Mouse (Mus musculus) left cerebral cortex, adult 9 months (tissue): ENCODE results near the gene Mkks.
"Not testable (repeated sequence)": the region's sequence is repeated elsewhere in the genome, so short reads cannot be mapped to it uniquely, and the experiment has no call there.

Source experiments
- DNase-seq, 2 experiments: peaks; one replicate each; pipeline ENCODE4 v3.0.0; 2022; ENCODE audit warnings: low spot score in 2 of 2

Mkks gene

DNA sequence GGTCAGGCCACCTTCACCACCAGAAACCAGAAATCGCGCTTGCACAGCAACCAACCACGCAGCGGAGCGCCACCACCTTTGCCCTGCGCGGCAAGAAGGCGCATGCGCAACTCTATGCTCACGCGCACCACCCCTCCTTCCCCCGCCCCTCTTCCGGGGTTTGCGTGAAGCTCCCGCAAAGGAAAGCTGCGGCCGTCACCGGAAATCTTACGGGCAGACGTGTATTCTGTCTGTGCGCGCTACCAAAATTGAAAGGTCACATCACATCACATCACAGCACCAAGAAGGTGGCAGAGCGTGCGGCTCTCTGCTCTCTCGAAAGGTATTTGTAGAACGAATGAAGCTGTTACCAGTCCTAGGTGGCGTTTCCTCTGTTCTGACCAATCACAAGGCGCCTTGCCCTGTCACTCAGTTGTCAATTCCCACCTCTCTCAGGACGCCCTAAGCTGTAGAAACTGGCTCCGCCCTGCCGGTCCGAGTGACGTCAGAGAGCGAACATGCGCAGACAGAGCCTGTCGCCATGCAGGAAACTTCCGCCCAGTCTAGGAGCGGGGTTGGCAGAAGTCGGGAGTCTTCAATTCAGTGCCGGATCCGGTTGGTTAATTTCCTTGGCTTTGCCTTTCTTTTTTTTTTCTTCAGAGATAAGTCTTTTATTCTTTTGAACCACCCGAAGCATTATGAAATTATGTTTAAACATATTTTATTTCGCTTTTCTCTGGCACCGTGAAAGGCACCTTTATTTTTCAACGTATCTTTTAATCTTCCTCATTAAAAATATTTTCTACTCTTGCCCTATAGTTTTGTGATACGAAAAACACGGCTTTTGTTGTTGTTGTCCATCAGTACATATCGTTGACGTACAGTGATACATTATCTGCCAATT is at the start of gene Mkks, which contains the start of the genes Slx4ip and AL731706.1:
Gene Mkks (minus strand): TSS at position 322 of the 883 bp plus-strand sequence.
Gene Slx4ip (plus strand): TSS at position 151 of the 883 bp plus-strand sequence.
Gene AL731706.1 (minus strand): TSS at position 322 of the 883 bp plus-strand sequence.
- peak; percentile 99 to 100 for DNase-seq

DNA sequence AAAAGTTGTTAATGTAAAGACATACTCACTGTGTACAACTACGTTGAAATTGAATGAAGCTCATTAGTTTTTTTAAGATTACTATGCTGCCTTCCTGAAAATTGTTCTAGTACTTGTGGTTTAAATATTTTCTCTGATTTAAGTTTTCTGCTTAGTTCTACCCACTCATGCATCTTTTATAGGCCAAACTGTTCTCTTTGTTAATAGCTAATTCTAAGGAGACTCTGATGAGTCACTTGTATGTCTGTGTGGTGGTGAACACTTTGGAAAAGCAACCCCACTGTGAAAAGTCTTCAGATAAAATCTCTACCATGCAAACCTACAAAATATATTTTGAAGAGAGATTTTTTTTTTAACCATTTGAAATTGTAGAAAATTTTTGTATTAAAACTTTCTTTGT is 47.1 kb upstream of the Mkks start:
- no peak for DNase-seq

DNA sequence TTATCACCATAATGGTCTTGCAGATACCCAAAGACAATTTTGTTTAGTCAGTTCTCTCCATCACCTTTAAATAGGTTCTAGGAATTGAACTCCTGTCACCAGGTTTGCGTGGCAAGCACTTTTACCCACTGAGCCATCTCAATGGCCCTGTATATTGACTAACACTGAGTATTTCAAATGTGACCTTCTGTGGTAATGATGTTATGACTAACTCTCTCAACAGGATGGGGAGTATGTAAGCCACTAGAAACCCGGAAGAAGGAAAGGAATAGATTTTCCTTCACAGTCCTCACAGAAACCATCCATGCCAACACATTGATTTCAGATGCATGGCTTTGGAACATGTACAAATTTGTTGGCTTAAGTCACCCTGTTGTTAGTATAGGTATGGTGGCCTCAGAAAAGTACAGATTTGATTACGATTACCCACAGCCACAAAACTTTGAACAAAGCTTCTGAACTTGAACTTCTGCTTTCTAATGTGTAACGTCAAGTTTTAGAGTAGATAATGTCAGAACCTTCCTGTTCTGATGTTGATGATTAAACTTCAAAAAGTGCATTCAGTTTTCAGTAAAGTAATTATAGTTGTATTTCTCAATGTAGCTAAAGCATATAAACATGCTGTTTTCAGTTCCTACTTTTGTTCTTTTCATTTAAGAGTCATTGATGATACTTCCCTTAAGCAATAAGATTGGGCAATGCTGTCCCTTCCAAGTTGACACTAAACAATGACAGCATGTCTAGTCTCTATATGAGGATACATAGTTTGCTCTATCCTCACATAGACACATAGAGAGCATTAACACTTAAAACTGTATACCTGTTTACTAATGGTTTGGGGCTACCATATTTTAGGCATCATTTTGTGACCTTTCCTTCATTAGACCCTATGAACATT is 45.5 kb upstream of the Mkks start:
- no peak for DNase-seq

DNA sequence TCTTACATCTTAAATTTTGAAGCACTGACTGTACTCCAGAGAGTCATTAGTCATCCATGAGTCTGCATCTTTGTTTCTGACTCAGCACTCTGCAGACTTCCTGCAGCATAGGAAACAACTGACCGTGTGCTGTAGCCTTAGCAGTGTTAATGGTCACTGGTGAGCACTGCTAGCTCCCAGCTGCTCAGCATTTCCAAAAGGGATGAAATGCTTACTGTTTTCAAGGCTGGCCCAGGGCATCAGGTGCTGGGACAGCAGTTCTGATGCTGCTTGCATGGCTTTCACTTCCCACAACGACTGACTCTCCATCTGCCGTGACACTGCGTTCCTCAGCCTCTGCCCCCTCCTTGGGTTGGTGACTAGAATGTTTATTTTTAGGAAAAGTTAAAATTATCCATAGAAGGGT is 29.8 kb upstream of the Mkks start:
- DNase-seq: peak in 1 of 2 experiments; percentile 47

DNA sequence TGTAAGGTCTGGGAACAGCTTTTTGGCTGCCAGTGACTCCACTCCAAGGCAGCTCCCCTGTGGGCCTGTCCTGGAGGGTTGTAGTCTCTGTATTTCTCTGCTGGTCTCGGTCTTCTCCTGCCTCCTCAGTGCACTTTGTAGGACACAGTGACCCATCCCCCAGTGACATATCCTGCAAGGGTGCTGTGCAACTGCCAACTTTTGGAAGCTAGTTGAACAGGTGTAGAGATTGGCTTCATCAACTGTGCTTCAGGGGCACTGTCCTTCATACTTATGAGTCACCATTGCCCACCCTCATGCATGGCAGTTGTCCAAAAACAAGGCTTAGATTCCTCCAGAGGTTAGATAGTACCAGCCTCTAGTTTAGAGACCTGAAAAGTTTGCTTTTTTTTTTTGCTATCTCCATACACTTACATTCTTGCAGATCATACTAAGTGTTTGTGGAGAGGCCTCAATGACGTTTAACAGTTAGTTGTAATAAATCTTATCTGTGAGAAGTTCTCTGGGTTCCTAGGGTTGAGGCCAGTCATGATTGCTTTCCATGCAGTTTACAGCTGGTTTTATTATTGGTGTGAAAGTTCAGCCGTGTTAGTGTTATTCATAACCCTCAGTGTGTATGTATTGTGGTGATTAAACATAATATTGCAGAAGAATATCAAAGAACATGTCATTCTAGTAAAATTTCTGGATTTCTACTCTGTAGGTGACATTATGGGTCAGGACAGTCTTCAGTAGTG is 29.2 kb upstream of the Mkks start:
- no peak for DNase-seq

DNA sequence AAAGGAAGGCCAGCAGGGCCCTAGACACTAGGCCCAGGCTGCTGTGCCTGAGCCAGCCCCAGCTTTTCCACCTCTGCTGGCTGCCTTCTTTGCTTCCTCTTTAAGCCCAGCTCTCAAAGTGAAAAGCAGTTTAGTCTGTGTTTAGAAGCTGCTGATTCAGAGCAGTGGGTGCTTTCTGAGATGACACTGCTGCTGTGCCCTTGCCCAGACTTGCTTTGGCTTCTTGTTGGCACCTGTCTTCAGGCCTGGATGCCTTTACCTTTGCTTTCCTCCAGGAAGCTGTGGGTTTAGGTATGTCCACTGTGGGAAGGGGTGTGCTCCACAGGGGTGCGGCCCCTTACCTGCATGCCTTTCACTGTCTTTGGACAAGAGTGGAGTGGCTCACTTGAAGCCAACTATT is 28.2 kb upstream of the Mkks start:
- no peak for DNase-seq

DNA sequence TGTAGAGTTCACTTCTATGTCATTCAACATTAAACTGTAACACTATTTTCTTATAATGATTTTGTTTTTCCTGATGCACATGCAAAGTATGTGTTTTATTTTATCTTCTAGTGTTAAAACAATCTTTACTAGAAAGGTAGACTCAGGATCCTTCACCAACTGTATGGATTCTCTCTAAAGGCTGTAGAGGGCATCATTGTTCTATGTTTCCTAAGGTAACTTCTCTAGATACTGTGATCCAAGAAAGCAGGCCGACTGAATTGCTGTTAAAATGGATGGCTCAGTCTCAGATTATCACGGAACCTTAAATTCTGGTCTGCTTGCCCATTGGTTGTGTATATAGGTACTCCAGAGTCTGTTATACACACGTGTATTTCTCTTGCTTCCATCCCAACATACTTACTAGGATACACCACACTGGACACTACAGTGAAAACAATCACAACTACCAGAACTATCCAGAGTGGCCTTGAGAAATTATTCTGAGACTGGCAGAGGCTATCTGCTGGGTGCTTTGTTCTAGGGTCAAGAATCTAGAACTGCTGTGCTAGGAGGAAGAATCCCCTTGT is 23.2 kb upstream of the Mkks start:
- DNase-seq: no peak

DNA sequence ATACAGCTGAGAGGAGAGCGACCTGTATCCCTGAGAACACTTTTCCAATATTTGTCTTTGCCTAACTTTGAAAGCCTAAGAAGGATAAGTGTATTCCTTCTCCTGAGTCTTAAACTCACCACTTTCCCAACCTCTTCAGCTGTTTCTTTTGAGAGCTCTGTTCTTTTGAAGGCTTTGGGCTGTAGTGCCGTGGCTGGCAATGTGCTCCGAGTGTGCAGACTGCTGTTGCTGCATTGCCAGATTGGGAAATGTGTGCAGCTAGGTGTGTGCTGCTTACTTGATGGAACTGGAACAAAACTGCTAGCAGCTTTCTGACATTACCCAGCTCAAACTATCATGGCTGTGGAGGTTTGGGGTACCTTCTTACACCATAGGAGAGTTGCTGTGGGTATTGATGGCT is 21.8 kb upstream of the Mkks start:
- DNase-seq: no peak

DNA sequence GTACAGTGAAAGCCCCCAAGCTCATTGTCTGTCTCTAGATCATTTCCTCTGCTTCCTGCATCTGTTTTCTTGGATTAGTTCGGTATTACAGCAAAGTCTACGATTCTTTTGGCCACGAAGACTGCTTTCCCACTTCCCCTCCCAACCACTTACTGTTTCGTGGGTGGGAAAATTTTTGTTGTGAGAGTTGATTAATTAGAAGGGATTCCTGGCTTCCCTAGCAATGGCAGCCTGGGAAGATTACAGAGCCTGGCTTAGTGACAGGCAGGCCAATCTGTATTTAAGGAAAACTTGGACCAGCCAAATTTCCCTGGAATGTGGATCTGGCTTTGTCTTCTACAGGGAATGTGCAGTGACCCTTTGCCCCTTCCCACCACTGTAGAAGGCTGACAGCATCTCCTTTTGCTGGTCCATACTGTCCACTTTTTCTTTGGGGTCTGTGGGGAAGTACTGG is 20.8 kb upstream of the Mkks start:
- DNase-seq: no peak

DNA sequence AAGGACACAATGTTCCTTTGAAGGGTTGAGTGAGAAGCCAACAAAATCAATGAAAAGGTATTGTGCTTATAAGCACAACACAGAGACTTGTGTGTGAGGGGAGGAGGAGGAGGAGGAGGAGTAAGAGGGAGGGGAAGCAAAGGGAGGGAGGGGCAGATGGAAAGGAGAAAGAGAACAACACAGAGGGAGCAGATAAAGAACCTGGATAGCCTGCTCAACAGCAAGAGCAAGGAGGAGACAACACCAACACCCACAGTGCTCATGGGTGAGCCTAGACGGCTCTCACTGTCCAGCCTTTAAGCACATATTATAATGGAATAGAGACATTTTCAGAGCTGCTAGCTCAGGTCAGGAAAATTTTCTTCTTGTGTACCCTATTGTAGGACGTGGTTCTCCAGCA is 18.1 kb upstream of the Mkks start:
- no peak for DNase-seq

DNA sequence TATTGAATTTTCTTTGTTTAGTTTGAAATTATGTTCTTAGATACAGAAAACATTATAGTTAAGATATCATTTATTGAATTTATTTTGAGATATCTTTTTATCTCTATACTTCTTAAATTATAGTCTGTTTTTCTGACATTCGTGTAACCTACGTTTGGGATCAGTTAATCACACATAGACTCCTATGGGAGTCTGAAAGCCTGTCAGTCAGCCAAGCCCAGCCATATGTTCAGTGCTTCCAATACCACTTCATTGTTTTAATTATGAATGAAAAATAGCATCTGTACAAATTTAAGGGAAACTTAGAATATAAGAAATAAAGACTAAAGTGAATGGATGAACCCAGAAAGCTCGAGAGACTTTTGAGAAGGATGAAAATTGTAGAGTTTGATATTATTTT is 17.4 kb upstream of the Mkks start:
- no peak for DNase-seq

DNA sequence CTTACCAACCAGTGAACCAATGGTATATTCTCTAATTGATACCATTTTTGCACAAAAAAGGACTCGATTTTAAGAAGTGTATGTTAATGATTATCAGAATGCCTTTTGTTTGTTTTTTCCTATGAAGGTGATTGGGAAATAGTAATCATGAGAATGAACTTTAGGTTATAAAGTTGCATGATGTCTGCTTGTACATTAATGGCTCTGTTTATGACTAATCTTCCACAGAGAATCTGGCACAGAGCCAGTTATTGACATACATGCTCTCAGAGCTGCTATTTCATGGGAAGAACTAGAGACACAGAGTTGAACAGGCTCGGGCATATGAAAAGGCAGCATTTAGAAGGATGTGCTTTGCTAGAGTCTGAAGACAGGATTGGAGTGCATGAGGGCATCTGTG is 4.9 kb upstream of the Mkks start:
- DNase-seq: no peak

DNA sequence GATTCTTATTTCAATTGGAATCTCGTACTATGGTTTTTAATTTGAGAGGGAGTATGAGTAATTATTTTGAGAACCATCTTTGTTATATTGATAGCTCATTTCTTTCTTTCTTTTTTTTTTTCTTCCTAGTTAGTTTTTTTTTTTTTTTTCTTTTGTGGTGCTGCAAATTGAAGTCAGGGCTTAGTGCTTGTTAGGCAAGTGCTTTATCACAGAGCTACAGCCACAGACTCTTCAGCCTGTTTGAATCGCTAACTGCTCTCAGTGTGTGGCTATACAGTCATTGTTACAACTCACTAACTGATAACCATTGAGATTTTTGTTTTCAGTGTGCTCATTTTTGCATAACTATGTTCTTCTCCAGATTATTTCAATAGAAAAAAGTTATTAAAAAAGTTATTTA is 3.3 kb upstream of the Mkks start:
- no peak for DNase-seq

DNA sequence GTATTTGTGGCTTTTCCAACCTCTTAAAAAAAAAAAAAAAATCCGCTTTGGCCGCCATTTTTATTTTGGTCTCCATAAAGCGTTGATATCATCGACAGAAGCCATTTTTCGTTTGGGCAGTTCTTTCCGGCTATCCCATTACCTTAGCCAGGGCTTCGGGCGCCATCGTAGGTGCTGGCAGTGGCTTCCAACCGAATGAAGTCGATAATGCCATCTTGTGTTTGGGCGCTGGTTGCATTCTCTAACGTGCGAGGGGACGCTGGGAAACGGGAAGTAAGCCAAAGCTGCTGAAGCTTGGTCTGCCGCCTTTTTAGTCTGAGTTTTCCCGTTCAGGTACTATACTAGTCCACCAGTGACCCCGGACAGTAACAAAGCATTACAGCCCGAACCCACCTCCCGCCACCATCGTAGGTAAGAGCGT is 772 bp upstream of the Mkks start:
- peak; percentile 97 to 99 for DNase-seq

DNA sequence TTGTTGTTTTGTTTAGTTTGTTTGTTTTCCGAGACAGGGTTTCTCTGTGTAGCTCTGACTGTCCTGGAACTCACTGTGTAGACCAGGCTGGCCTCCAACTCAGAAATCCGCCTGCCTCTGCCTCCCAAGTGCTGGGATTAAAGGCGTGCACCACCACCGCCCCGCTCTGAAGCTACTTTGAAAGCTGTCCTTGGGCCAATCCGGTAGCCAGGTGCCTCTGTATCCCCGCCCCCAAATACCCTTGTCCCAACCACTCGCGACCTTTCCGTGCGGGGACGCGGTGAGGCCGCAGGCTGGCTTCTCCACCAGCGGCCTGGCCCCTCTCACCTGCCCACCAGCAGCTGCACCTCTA is 497 bp downstream of the Mkks start:
- not testable (repeated sequence) for DNase-seq

DNA sequence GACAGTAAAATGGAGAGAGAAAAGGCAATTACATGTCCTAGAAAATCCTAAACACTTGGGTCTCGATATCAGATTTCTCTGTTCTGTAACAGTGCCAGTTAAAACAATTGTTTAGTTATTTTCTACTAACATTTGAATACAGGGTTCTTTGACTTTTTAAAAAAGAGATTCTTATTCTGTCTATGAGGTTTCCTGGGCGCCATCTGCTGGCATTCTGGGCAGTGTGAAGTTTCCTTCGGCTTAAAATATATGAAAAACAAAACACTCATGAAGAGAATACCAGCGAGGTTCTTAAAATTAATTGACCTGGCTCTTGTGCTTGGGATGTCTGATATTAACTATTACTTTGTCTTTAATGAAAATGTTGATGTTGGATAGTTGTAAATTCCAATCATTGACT is 4.3 kb downstream of the Mkks start:
- DNase-seq: peak in 1 of 2 experiments; percentile 57

DNA sequence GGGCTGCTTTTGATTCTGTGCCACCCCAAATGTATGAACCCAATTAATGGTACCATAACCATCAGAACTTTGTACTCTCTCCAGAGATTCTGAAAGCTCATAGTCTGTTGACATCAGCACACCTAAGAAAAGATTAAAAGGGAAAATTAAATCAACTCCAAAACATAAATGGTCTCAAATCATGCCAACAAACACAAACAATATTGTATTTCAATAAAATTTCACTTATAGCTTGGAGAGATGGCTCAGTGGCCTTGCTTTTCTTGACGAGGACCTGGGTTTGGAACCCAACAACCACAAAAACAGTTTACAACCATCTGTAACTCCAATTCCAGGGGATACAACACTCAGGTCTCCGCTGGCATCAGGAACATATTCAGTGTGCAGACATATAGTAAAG is 5.6 kb downstream of the Mkks start, which contains the start of gene AL731706.2:
Gene AL731706.2 (minus strand): TSS at position 101 of the 400 bp plus-strand sequence.
- no peak for DNase-seq

DNA sequence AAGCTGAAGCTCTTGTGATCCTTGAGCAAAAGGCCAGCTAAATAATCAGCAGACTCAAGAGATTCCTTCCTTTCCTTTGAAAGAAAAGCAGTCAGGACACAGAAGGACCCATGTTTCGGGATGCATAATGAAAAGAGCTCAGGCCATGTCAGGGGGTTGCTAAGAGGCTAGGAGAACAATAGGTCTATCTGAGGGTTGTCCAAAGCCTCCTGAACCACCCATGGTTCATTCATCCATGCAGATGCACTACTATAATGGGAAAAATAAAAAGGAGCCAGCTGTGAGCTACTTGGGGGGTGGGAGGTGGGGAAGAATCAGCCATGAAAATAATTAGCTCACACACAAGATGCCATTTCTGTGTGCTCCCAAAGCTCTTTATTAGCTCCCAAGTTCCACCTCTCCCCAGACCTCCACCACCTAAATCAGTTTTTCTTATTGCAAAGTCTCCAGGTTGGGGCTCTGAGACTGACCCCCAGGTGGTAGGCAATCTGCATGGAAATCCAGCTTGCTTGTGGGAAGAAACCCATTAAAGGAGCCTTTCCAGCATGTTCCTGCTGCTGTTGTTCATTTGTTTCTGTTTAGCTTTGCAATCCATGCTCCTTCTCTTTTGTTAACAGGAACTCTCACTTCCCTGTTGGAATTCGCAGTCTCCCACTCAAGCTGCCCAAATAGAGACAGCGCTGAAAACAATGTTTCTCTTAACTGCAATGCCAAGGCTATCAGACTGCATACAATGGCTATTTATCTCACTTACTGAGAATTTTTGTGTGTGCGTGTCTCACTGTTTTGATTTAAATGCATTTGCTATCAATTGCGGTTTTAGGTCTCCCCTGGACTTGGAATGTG is 36.4 kb downstream of the Mkks start:
- peak in 1 of 2 experiments; percentile 21 for DNase-seq

DNA sequence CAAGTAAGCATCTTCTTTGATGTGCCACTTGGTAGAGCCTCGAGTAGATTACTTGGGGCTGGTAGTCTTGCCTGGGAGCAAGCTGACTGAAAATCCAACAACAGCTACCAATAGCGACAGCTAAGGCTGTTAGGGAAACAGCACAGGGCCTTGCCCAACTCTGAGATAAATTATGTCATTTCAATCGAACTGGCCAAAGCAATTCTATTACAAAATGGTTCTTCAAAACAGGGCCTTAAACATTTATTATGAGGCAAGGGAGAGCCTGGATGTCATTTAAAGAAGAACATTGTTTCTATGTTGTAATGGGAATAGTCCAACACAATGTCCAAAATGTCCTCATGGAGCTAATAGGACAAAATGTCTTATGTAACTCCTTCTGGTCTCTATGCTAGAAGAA is 40.8 kb downstream of the Mkks start:
- DNase-seq: no peak

DNA sequence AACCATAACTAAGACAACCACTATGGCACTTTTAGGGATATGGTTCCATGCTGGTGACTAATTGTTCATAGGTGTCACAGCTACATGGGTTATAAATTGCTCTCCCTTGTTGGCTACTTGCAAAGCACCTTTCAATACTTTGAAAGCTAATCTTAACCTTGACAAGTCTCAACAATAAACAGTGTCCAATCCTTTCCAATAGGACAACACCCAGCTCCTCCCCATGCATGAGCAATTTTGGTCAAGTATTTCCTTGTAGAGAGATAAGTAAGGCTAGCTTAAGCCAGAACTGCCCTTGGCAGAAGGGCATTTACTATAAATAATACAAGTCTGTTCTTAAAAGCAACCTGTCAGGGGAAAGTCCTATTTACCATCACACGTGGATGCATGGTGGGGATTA is 53.2 kb downstream of the Mkks start:
- DNase-seq: no peak
